Mouse (Mus musculus) liver, embryonic 14.5 days (tissue): ENCODE measurements around the gene Fbxo36.

ENCODE experiments used
- CTCF ChIP-seq: IDR thresholded peaks from 2 replicates; pipeline ENCODE4 v1.5.1; 2016; ENCODE audit warnings: antibody characterized with exemption, low read depth, control low read depth
- EP300 ChIP-seq: IDR thresholded peaks from 2 replicates; pipeline ENCODE4 v1.6.1; 2016; ENCODE audit warnings: antibody characterized with exemption, low read depth

- peak; percentile 20; the same call in 1 of the 2 replicates for TF ChIP-seq CTCF
- no peak for TF ChIP-seq EP300
Observed at GRCm38 (mm10) chr1:84840018-84840664, 500 bp downstream of the Fbxo36 start, which contains the start of gene Trip12.
